Mouse (Mus musculus): ENCODE results near the gene Cbfa2t3. TPM values are rescaled to one million over a fixed set of nuclear protein-coding genes. Genes with fewer than 3 reads are reported as not detected.

Cbfa2t3 gene
- 3.3 and 4.5 TPM in 2 replicates for polyA plus RNA-seq (2014; fragmentation: Nextera tagmentation; extraction: Ambion mirVana)

GRCm38 (mm10) chr8:122699005-122699492, at the start of gene Cbfa2t3:
TSS of gene Cbfa2t3 (minus strand) at chr8:122699109.
- Histone ChIP-seq H3K27me3 (ENCODE audit: control insufficient read depth, insufficient read depth, low read length) (no peaks in the 10 kb centered on the region), H3K9me3 (ENCODE audit: control insufficient read depth, low read length) (no peaks in the 10 kb centered on the region), H3K4me1 (ENCODE audit: control insufficient read depth, insufficient read depth, low read length) (peaks cover 20% of the 10 kb centered on the region), H3K27ac (replicated peaks; ENCODE audit: low read depth, low read length) (no peak within 1 kb of the TSS), H3K4me2 (ENCODE audit: low read depth, severe bottlenecking) (no peak within 1 kb of the TSS; the same call in 1 of the 2 replicates), H3K36me3 (ENCODE audit: control insufficient read depth, insufficient read depth, low read length) (no peaks in the 10 kb centered on the region), H3K9ac (ENCODE audit: low read length) (no peak within 1 kb of the TSS), H3K4me3 (ENCODE audit: low read depth, low read length) (no peak within 1 kb of the TSS)
- DNase-seq (ENCODE audit: low spot score) (no peak), ATAC-seq (ENCODE audit: insufficient number of reproducible peaks, low FRiP score, low TSS enrichment, low read depth) (no peak)
- WGBS, result 46% methylated on average over 13 of the region's 13 CpGs

GRCm38 (mm10) chr8:122747825-122748224, 48.9 kb upstream of the Cbfa2t3 start:
- ATAC-seq (ENCODE audit: insufficient number of reproducible peaks, low FRiP score, low TSS enrichment, low read depth) (no peak), DNase-seq (ENCODE audit: low spot score) (no peak)
- 100% methylated on average over 1 of the region's 1 CpGs for WGBS
- no peaks in the 10 kb centered on the region for H3K9me3 ChIP-seq (ENCODE audit: control insufficient read depth, low read length)
- peaks cover 9% of the 10 kb centered on the region for H3K4me1 ChIP-seq (ENCODE audit: control insufficient read depth, insufficient read depth, low read length)
- H3K36me3 ChIP-seq (ENCODE audit: control insufficient read depth, insufficient read depth, low read length), result no peaks in the 10 kb centered on the region
- H3K27me3 ChIP-seq (ENCODE audit: control insufficient read depth, insufficient read depth, low read length), result peaks cover 11% of the 10 kb centered on the region; the same call in 1 of the 2 replicates
- no peak overlapping the region for H3K4me3 ChIP-seq (ENCODE audit: low read depth, low read length)
- H3K4me2 ChIP-seq (ENCODE audit: low read depth, severe bottlenecking), result no peak overlapping the region
- no peak overlapping the region for H3K27ac ChIP-seq (replicated peaks; ENCODE audit: low read depth, low read length)
- no peak overlapping the region for H3K9ac ChIP-seq (ENCODE audit: low read length)

GRCm38 (mm10) chr8:122746439-122746838, 47.5 kb upstream of the Cbfa2t3 start:
- H3K9me3 ChIP-seq (ENCODE audit: control insufficient read depth, low read length), result no peaks in the 10 kb centered on the region
- 47% methylated on average over 7 of the region's 7 CpGs for WGBS
- no peak for DNase-seq (ENCODE audit: low spot score)
- H3K4me2 ChIP-seq (ENCODE audit: low read depth, severe bottlenecking), result peak overlapping the region; percentile 30; the same call in 1 of the 2 replicates
- no peak overlapping the region for H3K4me3 ChIP-seq (ENCODE audit: low read depth, low read length)
- no peak for ATAC-seq (ENCODE audit: insufficient number of reproducible peaks, low FRiP score, low TSS enrichment, low read depth)
- H3K9ac ChIP-seq (ENCODE audit: low read length), result no peak overlapping the region
- H3K36me3 ChIP-seq (ENCODE audit: control insufficient read depth, insufficient read depth, low read length), result no peaks in the 10 kb centered on the region
- H3K27ac ChIP-seq (replicated peaks; ENCODE audit: low read depth, low read length), result no peak overlapping the region
- H3K4me1 ChIP-seq (ENCODE audit: control insufficient read depth, insufficient read depth, low read length), result peaks cover 11% of the 10 kb centered on the region
- H3K27me3 ChIP-seq (ENCODE audit: control insufficient read depth, insufficient read depth, low read length), result peaks cover 15% of the 10 kb centered on the region

- WGBS, result 3% methylated on average over 16 of the region's 16 CpGs
- peaks cover 18% of the 10 kb centered on the region for H3K27me3 ChIP-seq (ENCODE audit: control insufficient read depth, insufficient read depth, low read length)
- no peaks in the 10 kb centered on the region for H3K9me3 ChIP-seq (ENCODE audit: control insufficient read depth, low read length)
- peak overlapping the region; percentile 30 for H3K4me2 ChIP-seq (ENCODE audit: low read depth, severe bottlenecking)
- H3K36me3 ChIP-seq (ENCODE audit: control insufficient read depth, insufficient read depth, low read length), result no peaks in the 10 kb centered on the region
- DNase-seq (ENCODE audit: low spot score) (peak; percentile 63), ATAC-seq (ENCODE audit: insufficient number of reproducible peaks, low FRiP score, low TSS enrichment, low read depth) (peak; percentile 41)
- peak overlapping the region; percentile 3; the same call in 1 of the 2 replicates for H3K9ac ChIP-seq (ENCODE audit: low read length)
- peaks cover 11% of the 10 kb centered on the region for H3K4me1 ChIP-seq (ENCODE audit: control insufficient read depth, insufficient read depth, low read length)
- H3K27ac ChIP-seq (replicated peaks; ENCODE audit: low read depth, low read length), result no peak overlapping the region
- H3K4me3 ChIP-seq (ENCODE audit: low read depth, low read length), result no peak overlapping the region
Measured at GRCm38 (mm10) chr8:122745750-122746275, 46.9 kb upstream of the Cbfa2t3 start.

GRCm38 (mm10) chr8:122745022-122745749, 46.3 kb upstream of the Cbfa2t3 start:
- Histone ChIP-seq H3K4me2 (ENCODE audit: low read depth, severe bottlenecking) (peak overlapping the region; percentile 30), H3K4me3 (ENCODE audit: low read depth, low read length) (no peak overlapping the region), H3K9me3 (ENCODE audit: control insufficient read depth, low read length) (no peaks in the 10 kb centered on the region), H3K9ac (ENCODE audit: low read length) (no peak overlapping the region), H3K4me1 (ENCODE audit: control insufficient read depth, insufficient read depth, low read length) (peaks cover 11% of the 10 kb centered on the region), H3K36me3 (ENCODE audit: control insufficient read depth, insufficient read depth, low read length) (no peaks in the 10 kb centered on the region), H3K27ac (replicated peaks; ENCODE audit: low read depth, low read length) (no peak overlapping the region), H3K27me3 (ENCODE audit: control insufficient read depth, insufficient read depth, low read length) (peaks cover 20% of the 10 kb centered on the region)
- 18% methylated on average over 17 of the region's 17 CpGs for WGBS
- ATAC-seq (ENCODE audit: insufficient number of reproducible peaks, low FRiP score, low TSS enrichment, low read depth) (no peak), DNase-seq (ENCODE audit: low spot score) (no peak)

- peaks cover 20% of the 10 kb centered on the region for H3K27me3 ChIP-seq (ENCODE audit: control insufficient read depth, insufficient read depth, low read length)
- no peak overlapping the region for H3K9ac ChIP-seq (ENCODE audit: low read length)
- no peaks in the 10 kb centered on the region for H3K9me3 ChIP-seq (ENCODE audit: control insufficient read depth, low read length)
- WGBS, result 14% methylated on average over 19 of the region's 19 CpGs
- ATAC-seq (ENCODE audit: insufficient number of reproducible peaks, low FRiP score, low TSS enrichment, low read depth) (no peak), DNase-seq (ENCODE audit: low spot score) (no peak)
- no peak overlapping the region for H3K27ac ChIP-seq (replicated peaks; ENCODE audit: low read depth, low read length)
- no peaks in the 10 kb centered on the region for H3K36me3 ChIP-seq (ENCODE audit: control insufficient read depth, insufficient read depth, low read length)
- H3K4me2 ChIP-seq (ENCODE audit: low read depth, severe bottlenecking), result no peak overlapping the region
- peaks cover 22% of the 10 kb centered on the region for H3K4me1 ChIP-seq (ENCODE audit: control insufficient read depth, insufficient read depth, low read length)
- H3K4me3 ChIP-seq (ENCODE audit: low read depth, low read length), result no peak overlapping the region
Measured at GRCm38 (mm10) chr8:122742471-122742870, 43.6 kb upstream of the Cbfa2t3 start.

- DNase-seq (ENCODE audit: low spot score), result no peak
- H3K4me1 ChIP-seq (ENCODE audit: control insufficient read depth, insufficient read depth, low read length), result peaks cover 13% of the 10 kb centered on the region
- H3K9ac ChIP-seq (ENCODE audit: low read length), result no peak overlapping the region
- H3K27me3 ChIP-seq (ENCODE audit: control insufficient read depth, insufficient read depth, low read length), result peaks cover 13% of the 10 kb centered on the region
- no peaks in the 10 kb centered on the region for H3K36me3 ChIP-seq (ENCODE audit: control insufficient read depth, insufficient read depth, low read length)
- H3K9me3 ChIP-seq (ENCODE audit: control insufficient read depth, low read length), result no peaks in the 10 kb centered on the region
- H3K4me3 ChIP-seq (ENCODE audit: low read depth, low read length), result no peak overlapping the region
- WGBS, result 18% methylated on average over 11 of the region's 11 CpGs
- no peak overlapping the region for H3K4me2 ChIP-seq (ENCODE audit: low read depth, severe bottlenecking)
- no peak overlapping the region for H3K27ac ChIP-seq (replicated peaks; ENCODE audit: low read depth, low read length)
- ATAC-seq (ENCODE audit: insufficient number of reproducible peaks, low FRiP score, low TSS enrichment, low read depth), result no peak
Measured at GRCm38 (mm10) chr8:122739102-122739725, 40.3 kb upstream of the Cbfa2t3 start.

- Histone ChIP-seq H3K4me3 (ENCODE audit: low read depth, low read length) (no peak overlapping the region), H3K4me1 (ENCODE audit: control insufficient read depth, insufficient read depth, low read length) (peaks cover 13% of the 10 kb centered on the region), H3K36me3 (ENCODE audit: control insufficient read depth, insufficient read depth, low read length) (no peaks in the 10 kb centered on the region), H3K9me3 (ENCODE audit: control insufficient read depth, low read length) (no peaks in the 10 kb centered on the region), H3K27ac (replicated peaks; ENCODE audit: low read depth, low read length) (no peak overlapping the region), H3K27me3 (ENCODE audit: control insufficient read depth, insufficient read depth, low read length) (peaks cover 13% of the 10 kb centered on the region), H3K4me2 (ENCODE audit: low read depth, severe bottlenecking) (no peak overlapping the region), H3K9ac (ENCODE audit: low read length) (no peak overlapping the region)
- WGBS, result 86% methylated on average over 6 of the region's 6 CpGs
- ATAC-seq (ENCODE audit: insufficient number of reproducible peaks, low FRiP score, low TSS enrichment, low read depth) (no peak), DNase-seq (ENCODE audit: low spot score) (no peak)
Measured at GRCm38 (mm10) chr8:122737886-122738285, 39.0 kb upstream of the Cbfa2t3 start.

Measured in limb, embryonic 11.5 days (tissue).